Mouse (Mus musculus): ENCODE measurements at regions not wholly inside any gene's neighbourhood (a gene's known extent, or its start where the extent isn't known, plus 50 kb on each side); places are given as distances from the start of the nearest gene placed in this dataset.
A peak's percentile ranks its signal among the peaks of the same experiment; 100 is the strongest.
"Not testable (repeated sequence)": the region's sequence is repeated elsewhere in the genome, so short reads cannot be mapped to it uniquely, and the experiment has no call there.

- DNase-seq (ENCODE audit: low spot score), result no peak
Measured at GRCm38 (mm10) chr1:154018241-154018640, 118.2 kb upstream of the Teddm2 start.

- DNase-seq (ENCODE audit: low spot score), result no peak
Measured at GRCm38 (mm10) chr1:154024301-154024700, 124.3 kb upstream of the Teddm2 start.

DNA sequence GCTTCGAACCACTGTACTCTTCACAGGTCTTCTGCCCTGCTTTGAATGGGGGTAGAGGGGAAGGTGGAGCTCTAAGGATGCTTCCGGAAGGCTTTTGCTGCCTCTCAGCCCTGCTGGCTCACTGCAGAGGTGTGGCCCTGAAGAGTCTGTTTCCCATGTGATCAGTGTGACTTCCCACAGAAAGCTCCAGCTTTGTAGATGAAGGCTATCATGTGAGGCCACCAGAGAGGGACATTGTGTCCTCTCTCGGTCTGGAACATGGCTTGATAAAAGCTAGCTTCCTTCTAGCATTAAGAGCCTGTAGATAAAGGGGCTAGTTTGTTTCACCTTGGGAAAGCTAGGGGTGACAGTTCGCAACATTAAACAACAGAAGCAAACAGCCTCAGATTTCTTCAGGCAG, 127.3 kb upstream of the Teddm2 start:
- no peak for DNase-seq (ENCODE audit: low spot score)

DNA sequence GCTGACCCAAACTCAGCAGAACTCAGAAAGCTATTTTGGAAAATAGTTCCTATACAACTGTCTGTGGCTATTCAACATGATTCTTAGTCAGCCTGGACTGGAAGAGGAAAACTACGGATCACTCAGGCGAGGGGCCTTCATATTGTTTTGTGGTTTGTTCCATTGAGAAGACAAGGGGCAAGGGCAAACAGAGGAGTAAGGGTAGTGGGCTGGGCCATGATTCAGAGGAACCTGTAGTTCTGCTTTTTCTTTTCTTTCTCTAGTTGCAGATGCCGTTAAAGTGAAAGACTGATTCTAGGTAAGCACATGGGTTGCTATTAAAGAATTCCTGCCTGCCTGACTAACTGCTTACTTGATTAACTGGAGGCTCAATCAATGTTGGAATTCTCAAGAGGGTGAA, 129.8 kb upstream of the Teddm2 start:
- DNase-seq (ENCODE audit: low spot score), result no peak

DNA sequence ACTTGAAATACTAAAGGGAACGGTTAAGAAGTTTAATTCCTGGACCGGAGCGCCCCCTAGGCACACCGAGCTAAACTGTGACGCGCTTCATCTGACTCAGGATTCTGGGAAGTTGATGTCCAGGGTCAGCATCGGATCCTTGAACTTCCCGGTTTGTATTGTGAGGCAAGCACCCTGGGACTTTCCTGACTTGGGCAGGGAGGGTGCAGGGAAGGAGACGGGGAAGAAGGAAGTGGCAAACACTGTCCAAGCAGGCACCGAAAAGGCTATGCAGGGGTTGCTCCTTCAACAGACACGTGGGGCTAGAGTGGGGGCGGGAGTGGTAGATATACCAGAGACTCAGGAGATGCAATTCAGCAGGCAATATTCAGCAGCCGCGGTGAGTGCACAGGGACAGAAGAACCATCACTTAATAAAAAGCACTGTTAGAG, 132.7 kb upstream of the Teddm2 start:
- DNase-seq (ENCODE audit: low spot score), result peak; percentile 79

DNA sequence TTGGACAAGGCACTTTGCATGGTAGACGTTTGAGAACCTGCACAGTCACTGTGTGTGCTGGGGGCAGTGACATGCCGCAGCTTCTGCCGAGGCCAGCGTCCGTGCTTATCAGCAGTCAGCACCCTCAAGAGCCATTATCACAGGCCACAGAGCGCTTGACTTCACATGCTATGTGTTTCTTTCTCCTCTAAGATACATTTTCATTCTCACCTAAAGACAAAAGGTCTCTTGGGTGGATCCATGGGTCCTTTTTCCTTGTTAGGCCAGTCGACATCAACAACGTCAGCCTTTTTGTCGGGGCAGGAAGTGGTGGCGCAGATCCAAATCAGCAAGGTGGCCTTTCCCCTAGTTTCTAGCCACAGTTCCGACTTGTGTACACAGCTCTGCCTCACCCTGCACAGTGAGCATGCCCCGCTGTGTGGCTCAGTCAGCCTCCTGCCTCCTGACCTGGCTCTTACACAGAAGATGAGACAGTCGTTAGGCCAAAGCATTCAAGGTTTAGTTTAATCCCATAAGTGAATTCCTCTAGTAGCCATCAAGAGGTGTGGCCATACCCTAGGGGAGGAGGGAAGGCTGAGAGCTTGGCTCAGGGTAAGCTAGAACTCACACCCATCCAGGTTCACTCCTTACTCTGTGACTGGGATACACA, 134.1 kb upstream of the Teddm2 start:
- DNase-seq (ENCODE audit: low spot score), result peak; percentile 88

- no peak for DNase-seq (ENCODE audit: low spot score)
Measured at GRCm38 (mm10) chr1:154036729-154037270, 136.8 kb upstream of the Teddm2 start.

- DNase-seq (ENCODE audit: low spot score), result no peak
Measured at GRCm38 (mm10) chr1:154038241-154038640, 138.2 kb upstream of the Teddm2 start.

DNA sequence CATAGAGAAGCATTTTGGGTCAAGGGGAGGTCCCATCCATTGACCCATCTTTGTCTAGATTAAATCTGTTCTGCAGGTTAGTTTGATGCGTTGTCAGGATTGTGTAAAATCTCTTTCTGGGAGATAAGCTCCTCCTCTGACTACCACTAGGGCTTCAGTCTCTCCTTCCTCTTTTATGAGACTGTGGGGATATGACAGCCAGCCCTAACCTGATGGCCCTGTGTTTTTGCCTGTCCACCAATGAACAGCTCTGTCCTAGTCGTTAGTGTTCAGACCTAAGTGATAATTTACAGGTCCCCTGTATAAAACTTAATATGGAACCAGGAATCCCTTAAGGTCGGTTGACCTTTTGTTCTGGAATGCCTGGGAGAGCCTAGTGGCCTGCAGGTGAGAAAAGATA, 140.9 kb upstream of the Teddm2 start:
- no peak for DNase-seq (ENCODE audit: low spot score)

DNA sequence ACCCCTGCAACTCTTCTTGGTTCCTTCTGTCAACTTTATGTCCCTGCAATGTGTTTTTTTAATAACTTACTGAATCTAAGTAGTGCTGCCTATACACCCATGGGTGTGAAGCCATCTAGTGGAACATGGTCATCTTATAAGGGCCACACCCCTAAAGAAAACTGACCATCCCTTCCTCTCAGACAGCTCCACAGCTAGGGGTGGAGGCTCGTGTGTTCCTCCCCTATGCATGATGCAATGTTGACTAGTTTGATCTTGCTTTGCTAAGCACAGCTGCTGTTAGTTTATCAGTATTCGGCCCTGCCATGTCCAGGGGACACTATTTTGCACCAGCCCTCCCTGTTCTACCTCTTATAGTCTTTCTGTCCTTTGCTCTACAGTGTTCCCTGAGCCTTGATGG, 142.9 kb upstream of the Teddm2 start:
- DNase-seq (ENCODE audit: low spot score), result no peak

DNA sequence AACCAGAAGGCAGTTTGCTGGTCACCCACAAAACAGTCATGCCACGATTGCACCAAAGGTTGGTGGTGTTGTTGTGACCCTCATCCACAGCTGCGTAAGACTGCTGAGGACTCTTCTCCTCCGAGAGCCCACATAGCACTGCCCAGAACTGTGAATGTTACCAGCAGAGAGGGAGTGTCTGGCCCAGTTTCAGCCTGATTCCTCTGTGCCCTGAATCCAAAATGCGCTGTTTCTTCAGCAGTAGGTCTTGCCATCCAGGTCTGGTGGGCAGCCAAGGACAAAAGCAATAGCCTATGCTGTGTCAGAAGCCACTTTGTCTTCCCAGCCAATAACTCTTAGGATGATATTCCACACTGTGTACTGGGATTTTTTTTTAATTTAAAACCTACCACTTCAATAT, 144.7 kb upstream of the Teddm2 start:
- no peak for DNase-seq (ENCODE audit: low spot score)

DNA sequence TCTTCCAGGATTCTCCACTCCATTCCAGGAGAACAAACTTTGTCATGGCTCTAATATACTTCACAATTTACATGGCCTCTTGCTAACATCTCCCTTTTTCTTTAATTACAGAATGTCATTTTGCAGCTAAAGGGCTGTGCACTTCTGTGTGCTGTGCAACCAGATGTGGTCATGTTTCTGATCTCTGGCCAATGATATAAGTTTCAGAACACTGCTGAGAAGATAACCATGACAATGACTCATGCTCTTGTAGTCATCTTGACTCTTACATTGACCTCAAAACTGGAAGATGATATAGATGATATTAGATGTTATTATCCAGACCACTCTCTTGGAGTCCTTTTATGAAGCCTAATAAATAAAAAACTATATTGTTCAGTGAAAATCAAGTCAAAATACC, 145.9 kb upstream of the Teddm2 start:
- no peak for DNase-seq (ENCODE audit: low spot score)

GRCm38 (mm10) chr1:154053641-154054040, 147.3 kb upstream of the Zfp648 start:
- no peak for DNase-seq (ENCODE audit: low spot score)

GRCm38 (mm10) chr1:154054874-154055273, 146.1 kb upstream of the Zfp648 start:
- no peak for DNase-seq (ENCODE audit: low spot score)

GRCm38 (mm10) chr1:154061397-154061796, 139.6 kb upstream of the Zfp648 start:
- DNase-seq (ENCODE audit: low spot score), result not testable (repeated sequence)

DNA sequence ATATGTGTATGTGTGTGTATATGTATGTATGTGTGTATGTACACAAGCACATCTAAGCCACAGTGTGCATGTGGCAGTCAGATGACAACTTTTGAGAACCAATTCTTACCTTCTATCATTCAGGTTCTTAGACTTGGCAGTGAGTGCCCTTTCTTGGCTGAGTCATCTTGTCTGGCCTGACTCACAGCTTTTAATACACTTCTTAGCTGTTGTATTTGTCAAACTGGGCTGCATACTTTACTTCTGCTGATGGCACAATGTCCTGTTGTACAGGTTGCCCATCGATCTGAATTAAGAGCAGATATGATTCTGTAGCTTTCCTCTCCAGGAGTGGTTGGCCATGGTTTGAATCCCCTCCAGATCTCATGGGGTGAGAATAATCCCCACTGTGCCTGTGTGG, 139.1 kb upstream of the Zfp648 start:
- DNase-seq (ENCODE audit: low spot score), result no peak

GRCm38 (mm10) chr1:154062666-154063065, 138.3 kb upstream of the Zfp648 start:
- no peak for DNase-seq (ENCODE audit: low spot score)

- no peak for DNase-seq (ENCODE audit: low spot score)
Measured at GRCm38 (mm10) chr1:154064633-154065032, 136.4 kb upstream of the Zfp648 start.

GRCm38 (mm10) chr1:154065336-154066329, 135.4 kb upstream of the Zfp648 start:
- DNase-seq (ENCODE audit: low spot score), result no peak

GRCm38 (mm10) chr1:154067856-154068255, 133.1 kb upstream of the Zfp648 start:
- DNase-seq (ENCODE audit: low spot score), result no peak

GRCm38 (mm10) chr1:154074270-154074669, 126.7 kb upstream of the Zfp648 start:
- no peak for DNase-seq (ENCODE audit: low spot score)

- no peak for DNase-seq (ENCODE audit: low spot score)
Measured at GRCm38 (mm10) chr1:154076684-154077475, 124.1 kb upstream of the Zfp648 start.
